Mouse (Mus musculus) brain, adult 2 months (tissue): Measurements from ENCODE around the gene Mul1.

ENCODE experiments used
- DNase-seq: peaks from one replicate; pipeline ENCODE4 v3.0.0; 2011; ENCODE audit warnings: low read depth, low spot score

The Mul1 gene

GRCm38 (mm10) chr4:138440062-138440461 is 5.6 kb downstream of the Mul1 start:
- DNase-seq: no peak

- no peak for DNase-seq
Measured at GRCm38 (mm10) chr4:138444941-138445340, 10.5 kb downstream of the Mul1 start.

- peak; percentile 79 for DNase-seq
Measured at GRCm38 (mm10) chr4:138446981-138447380, 12.5 kb downstream of the Mul1 start.

- DNase-seq: peak; percentile 97
Measured at GRCm38 (mm10) chr4:138447387-138447786, 12.9 kb downstream of the Mul1 start.

- peak; percentile 81 for DNase-seq
Measured at GRCm38 (mm10) chr4:138447827-138448602, 13.5 kb downstream of the Mul1 start.

- DNase-seq: peak; percentile 33
Measured at GRCm38 (mm10) chr4:138448872-138449615, 14.6 kb downstream of the Mul1 start.

GRCm38 (mm10) chr4:138449636-138450314 is 15.3 kb downstream of the Mul1 start:
- no peak for DNase-seq

GRCm38 (mm10) chr4:138452306-138453096 is 18.0 kb downstream of the Mul1 start:
- DNase-seq: peak; percentile 34

GRCm38 (mm10) chr4:138453097-138453752 is 18.8 kb downstream of the Mul1 start:
- DNase-seq: peak; percentile 63

- peak; percentile 94 for DNase-seq
Measured at GRCm38 (mm10) chr4:138453753-138454570, 19.5 kb downstream of the Mul1 start, which contains the start of gene Camk2n1. Gene Camk2n1 (plus strand): TSS chr4:138454314.

- peak; percentile 88 for DNase-seq
Measured at GRCm38 (mm10) chr4:138454571-138455140, 20.2 kb downstream of the Mul1 start.

GRCm38 (mm10) chr4:138455141-138455955 is 20.9 kb downstream of the Mul1 start:
- DNase-seq: peak; percentile 38

GRCm38 (mm10) chr4:138455956-138456341 is 21.5 kb downstream of the Mul1 start:
- DNase-seq: peak; percentile 37

- peak; percentile 52 for DNase-seq
Measured at GRCm38 (mm10) chr4:138456536-138456935, 22.1 kb downstream of the Mul1 start.

GRCm38 (mm10) chr4:138457091-138457490 is 22.6 kb downstream of the Mul1 start:
- DNase-seq: peak; percentile 45

GRCm38 (mm10) chr4:138458171-138458570 is 23.7 kb downstream of the Mul1 start:
- no peak for DNase-seq

GRCm38 (mm10) chr4:138458735-138459440 is 24.4 kb downstream of the Mul1 start:
- DNase-seq: peak; percentile 36

GRCm38 (mm10) chr4:138459775-138460174 is 25.3 kb downstream of the Mul1 start:
- DNase-seq: no peak
